Mouse (Mus musculus) cerebellum, adult 2 months (tissue): Measurements from ENCODE around the gene Rbm25. TPM values are rescaled to one million over a fixed set of nuclear protein-coding genes. Genes with fewer than 3 reads are reported as not detected.
"Not testable (repeated sequence)": the region's sequence is repeated elsewhere in the genome, so short reads cannot be mapped to it uniquely, and the experiment has no call there.

Experiments used
- DNase-seq, 2 experiments: peaks; one replicate each; pipeline ENCODE4 v3.0.0; 2021
- H3K27ac ChIP-seq: fragments of 200-500 bp; 2 replicates; pipeline ENCODE4 v1.5.1; 2012; ENCODE audit warnings: low read length, control low read depth, inconsistent platforms; ENCODE audit not compliant: insufficient read depth
- H3K27me3 ChIP-seq: fragments of 200-500 bp; 2 replicates; pipeline ENCODE4 v1.6.1; 2012; ENCODE audit warnings: inconsistent platforms, mild to moderate bottlenecking, low read length, moderate library complexity; ENCODE audit not compliant: control insufficient read depth, insufficient read depth
- H3K4me1 ChIP-seq: fragments of 200-500 bp; 2 replicates; pipeline ENCODE4 v1.6.1; 2011; ENCODE audit warnings: low read length; ENCODE audit not compliant: control insufficient read depth, insufficient read depth
- H3K4me3 ChIP-seq: fragments of 200-500 bp; replicated peaks from 2 replicates; pipeline ENCODE3; 2011; ENCODE audit warnings: mild to moderate bottlenecking, low read depth, low read length, control low read depth; ENCODE audit not compliant: insufficient read depth
- CTCF ChIP-seq: fragments of 200-500 bp; IDR thresholded peaks from 2 replicates; pipeline ENCODE4 v1.5.1; 2011; ENCODE audit warnings: low read depth, mild to moderate bottlenecking, control low read depth, low read length, moderate library complexity, borderline replicate concordance; ENCODE audit not compliant: insufficient read depth
- POLR2A ChIP-seq: fragments of 200-500 bp; IDR thresholded peaks from 2 replicates; pipeline ENCODE4 v1.6.1; 2011; ENCODE audit warnings: low read length, control low read depth, borderline replicate concordance; ENCODE audit not compliant: insufficient read depth
- WGBS: fragments of 180-500 bp; shearing (Covaris S2); methylation state at CpG from one replicate; pipeline ENCODE4 v1.1.7; 2018; 5-methylcytosine and 5-hydroxymethylcytosine counted together
- polyA plus RNA-seq: library from polyadenylated mRNA; depleted of rRNA; stranded (reverse); fragments of >200 nt; gene quantifications from 2 replicates; pipeline ENCODE4 v1.2.3, GENCODE M21; 2012

Rbm25 gene
- polyA plus RNA-seq, 1 experiment: 159 TPM

DNA sequence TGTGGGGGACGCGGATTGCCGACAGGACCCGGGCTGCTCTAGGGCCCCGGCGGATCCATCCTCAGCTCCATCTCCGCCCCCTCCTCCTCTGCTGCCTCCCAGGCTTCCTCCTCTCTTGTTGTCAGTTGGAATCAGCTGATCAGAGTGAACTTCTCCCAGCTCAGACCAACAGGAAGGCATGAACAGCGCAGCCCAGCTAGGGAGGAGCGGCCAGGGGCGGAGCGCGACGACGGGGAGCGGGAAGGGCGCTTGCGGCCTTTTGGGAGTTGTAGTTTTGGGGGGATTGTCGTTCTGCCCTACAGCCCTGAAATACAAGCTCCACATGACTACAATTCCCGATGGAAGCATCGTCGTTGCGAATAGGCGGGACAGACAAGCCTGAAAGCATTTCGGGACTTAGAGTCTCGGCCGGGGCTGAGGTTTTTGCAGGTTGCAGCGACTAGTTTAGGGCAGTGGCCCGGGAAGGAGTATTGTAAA is 34.0 kb upstream of the Rbm25 start, which contains the start of gene Zfyve1:
Zfyve1 (minus strand) TSS at position 198 of the 477 bp plus-strand sequence.
- WGBS: under 1% methylated on average over 28 of the region's 28 CpGs
- no peaks in the 10 kb centered on the region for H3K27me3 ChIP-seq
- no peaks in the 10 kb centered on the region; the same call in none of the 2 replicates for H3K4me1 ChIP-seq
- H3K4me3 ChIP-seq: peak within 1 kb of the TSS; percentile 74
- H3K27ac ChIP-seq: peak within 1 kb of the TSS; percentile 31; the same call in 1 of the 2 replicates
- no peak for TF ChIP-seq CTCF
- TF ChIP-seq POLR2A: peak; percentile 60; the same call in 1 of the 2 replicates
- DNase-seq: peak; percentile 91 to 96

DNA sequence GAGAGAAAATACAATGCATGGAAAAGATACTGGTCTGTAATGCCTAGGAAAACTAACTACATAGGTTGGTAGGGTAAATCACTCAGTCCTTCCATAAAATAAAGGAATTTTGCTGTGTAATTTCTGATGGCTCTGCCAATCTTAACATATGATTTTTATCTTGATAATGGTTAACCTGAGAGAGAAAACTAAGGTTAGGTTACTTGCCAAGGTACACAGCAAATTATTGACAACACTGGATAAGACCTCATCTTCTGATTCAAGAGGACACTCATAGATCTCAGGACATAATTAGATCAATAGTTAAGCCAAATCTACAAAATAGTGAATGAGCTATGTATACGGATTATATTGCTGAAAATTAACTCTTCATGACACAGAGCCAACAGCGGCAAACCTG is 33.2 kb upstream of the Rbm25 start:
- DNase-seq: no peak
- Histone ChIP-seq H3K27ac (no peak overlapping the region), H3K27me3 (no peaks in the 10 kb centered on the region), H3K4me1 (no peaks in the 10 kb centered on the region; the same call in none of the 2 replicates), H3K4me3 (no peak overlapping the region)
- no peak for TF ChIP-seq POLR2A
- TF ChIP-seq CTCF: no peak
- WGBS: 71% methylated on average over 2 of the region's 2 CpGs

DNA sequence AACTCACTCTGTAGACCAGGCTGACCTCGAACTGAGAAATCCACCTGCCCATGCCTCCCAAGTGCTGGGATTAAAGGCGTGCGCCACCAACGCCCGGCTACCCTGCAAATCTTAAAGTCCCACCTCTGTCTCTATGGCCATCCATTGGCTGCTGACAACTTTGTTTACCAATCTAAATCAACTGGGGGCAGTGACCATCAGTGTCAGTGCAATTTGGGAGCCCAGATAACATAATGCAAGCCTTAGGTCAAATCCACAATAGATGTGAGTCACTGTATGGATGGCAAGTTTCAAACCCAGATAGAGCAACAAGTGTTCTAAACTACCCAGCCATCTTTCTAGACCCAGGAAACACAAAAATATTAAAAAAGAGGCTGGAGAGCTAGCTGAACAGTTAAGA is 28.8 kb upstream of the Rbm25 start:
- H3K4me3 ChIP-seq: no peak overlapping the region
- DNase-seq: no peak
- H3K4me1 ChIP-seq: no peaks in the 10 kb centered on the region
- 95% methylated on average over 5 of the region's 5 CpGs for WGBS
- H3K27ac ChIP-seq: no peak overlapping the region
- TF ChIP-seq CTCF: no peak
- no peak for TF ChIP-seq POLR2A
- no peaks in the 10 kb centered on the region for H3K27me3 ChIP-seq

DNA sequence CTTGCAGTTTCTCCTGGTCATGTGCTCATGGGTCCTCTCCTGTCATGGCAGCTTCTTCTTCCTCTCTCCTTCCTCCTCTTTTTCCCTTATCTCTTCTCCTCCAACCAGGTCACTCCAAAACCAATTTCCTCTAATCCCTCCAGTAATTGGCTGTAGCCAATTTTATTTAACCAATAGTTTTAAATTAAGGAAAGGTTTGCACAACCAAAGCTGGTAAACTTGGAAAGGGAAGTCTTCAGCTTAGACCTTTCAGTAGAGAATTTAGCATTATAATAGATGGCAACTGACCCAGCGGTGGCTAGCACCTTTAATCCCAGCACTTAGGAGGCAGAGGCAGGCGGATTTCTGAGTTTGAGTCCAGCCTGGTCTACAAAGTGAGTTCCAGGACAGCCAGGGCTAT is 24.6 kb upstream of the Rbm25 start:
- not testable (repeated sequence) for H3K27me3 ChIP-seq, H3K27ac ChIP-seq, DNase-seq, H3K4me1 ChIP-seq, H3K4me3 ChIP-seq
- WGBS: 97% methylated on average over 2 of the region's 2 CpGs

DNA sequence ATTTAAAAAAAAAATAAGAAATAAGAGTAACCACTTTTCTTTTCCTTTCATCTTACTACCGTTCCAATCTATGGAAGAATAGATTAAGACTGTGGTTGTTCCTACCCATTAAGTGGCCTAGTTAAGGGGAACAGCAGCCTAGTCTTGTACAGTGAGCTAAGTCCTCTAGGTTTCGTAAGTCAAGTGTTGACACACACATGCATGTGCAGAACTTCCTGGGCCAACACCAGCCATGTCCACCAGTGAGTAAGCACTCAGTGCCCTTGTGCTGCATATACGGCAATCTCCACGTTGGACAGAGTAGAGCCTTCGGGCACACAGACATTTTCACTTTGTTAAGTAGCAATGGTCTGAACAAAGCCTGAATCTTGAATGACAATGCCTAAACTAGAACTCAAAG is 13.8 kb upstream of the Rbm25 start:
- WGBS: 94% methylated on average over 5 of the region's 5 CpGs
- Histone ChIP-seq H3K27me3 (no peaks in the 10 kb centered on the region), H3K4me1 (no peaks in the 10 kb centered on the region), H3K27ac (no peak overlapping the region), H3K4me3 (no peak overlapping the region)
- TF ChIP-seq POLR2A: no peak
- no peak for TF ChIP-seq CTCF
- DNase-seq: no peak

DNA sequence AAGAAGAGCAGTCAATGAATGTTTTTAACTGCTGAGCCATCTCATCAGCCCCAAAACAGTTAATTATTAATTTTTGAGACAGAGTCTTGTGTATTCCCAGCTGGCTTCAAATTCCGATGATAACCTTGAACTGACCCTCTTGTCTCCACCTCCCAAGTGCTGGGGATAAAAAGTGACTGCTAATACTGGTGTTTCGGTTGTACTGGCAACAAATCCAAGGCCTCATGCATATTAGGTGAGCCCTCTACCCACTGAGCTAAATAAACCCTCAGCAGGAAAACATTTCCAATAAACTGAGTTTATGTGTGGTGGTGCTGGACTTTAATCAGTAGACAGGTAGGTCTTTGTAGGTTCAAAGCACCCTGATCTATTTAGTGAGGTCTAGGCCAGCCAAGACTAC is 12.1 kb upstream of the Rbm25 start:
- Histone ChIP-seq H3K4me1 (no peaks in the 10 kb centered on the region), H3K4me3 (no peak overlapping the region), H3K27me3 (no peaks in the 10 kb centered on the region), H3K27ac (no peak overlapping the region)
- WGBS: 76% methylated on average over 2 of the region's 2 CpGs
- TF ChIP-seq CTCF (no peak), POLR2A (no peak)
- no peak for DNase-seq

DNA sequence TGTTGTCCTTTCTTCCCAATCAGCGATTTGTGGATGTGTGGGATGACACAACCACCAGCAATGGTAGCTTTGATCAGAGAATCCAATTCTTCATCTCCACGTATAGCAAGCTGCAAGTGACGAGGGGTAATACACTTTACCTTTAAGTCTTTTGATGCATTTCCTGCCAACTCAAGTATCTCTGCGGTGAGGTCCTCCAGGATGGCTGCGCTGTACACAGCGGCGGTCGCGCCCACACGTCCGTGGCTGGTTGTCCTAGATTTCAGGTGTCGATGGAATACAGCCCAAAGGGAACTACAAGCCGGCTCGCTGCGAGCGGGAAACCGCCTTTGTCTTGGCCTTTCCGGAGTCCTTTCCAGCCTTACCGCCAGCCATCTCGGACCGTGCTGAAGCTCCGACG is 10.3 kb upstream of the Rbm25 start:
- H3K4me1 ChIP-seq, H3K27ac ChIP-seq, H3K4me3 ChIP-seq, H3K27me3 ChIP-seq, DNase-seq: not testable (repeated sequence)
- WGBS: 77% methylated on average over 23 of the region's 23 CpGs

DNA sequence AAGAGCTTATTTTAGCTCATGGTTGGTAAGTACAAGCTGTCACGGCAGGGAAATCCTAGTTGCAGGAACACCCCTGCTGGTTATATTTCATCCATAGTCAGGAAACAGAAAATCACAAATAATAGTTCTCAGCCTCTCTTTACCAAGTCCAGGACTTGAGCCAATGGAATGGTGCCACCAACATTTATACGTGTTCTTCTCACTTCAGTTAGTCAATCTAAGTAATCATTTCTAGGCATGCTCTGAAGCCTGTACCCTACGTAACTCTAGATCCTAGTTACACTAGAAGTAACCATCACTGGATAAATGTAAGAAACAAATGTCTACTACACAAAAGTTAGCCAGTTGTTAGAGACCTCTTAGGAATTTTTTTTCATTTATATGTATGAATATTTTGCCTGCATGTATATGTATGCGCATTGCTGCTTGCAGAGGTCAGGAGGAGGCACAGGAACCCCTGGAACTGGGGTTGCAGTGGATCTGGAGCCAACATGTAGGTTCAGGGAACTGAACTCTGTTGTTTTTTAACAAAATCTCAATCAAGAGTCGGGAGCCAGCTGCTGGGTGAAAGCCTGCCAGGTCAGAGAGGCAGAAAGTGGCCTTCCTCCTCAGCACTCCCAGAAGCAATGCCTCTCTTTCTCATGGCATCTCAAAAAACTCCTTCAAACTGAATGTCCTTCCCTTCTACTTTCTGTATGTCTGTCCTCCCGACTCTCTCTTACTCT is 8.8 kb upstream of the Rbm25 start:
- DNase-seq: no peak
- Histone ChIP-seq H3K4me1 (no peaks in the 10 kb centered on the region), H3K27ac (no peak overlapping the region), H3K27me3 (no peaks in the 10 kb centered on the region), H3K4me3 (no peak overlapping the region)
- 54% methylated on average over 6 of the region's 6 CpGs for WGBS
- no peak for TF ChIP-seq CTCF
- TF ChIP-seq POLR2A: no peak

DNA sequence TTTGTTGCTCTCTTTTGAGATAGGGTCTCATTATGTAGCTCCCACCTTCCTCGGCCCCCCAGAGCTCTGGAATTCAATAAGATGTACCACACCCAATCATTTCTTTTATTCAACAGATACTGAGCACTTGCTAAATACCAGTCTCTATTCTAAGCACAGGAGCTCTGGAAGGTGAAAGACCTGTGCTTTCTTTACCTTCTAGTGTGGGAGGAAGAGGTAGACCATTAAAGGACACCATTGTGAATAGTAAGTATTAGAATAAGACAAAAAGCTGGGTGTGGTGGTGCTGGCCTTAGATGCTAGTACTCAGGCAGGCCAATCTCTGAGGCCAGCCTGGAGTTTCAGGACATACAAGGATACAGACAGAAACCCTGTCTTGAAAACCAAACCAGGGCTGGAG is 6.7 kb upstream of the Rbm25 start:
- DNase-seq: no peak
- TF ChIP-seq CTCF (no peak), POLR2A (no peak)
- 77% methylated on average over 1 of the region's 1 CpGs for WGBS
- no peaks in the 10 kb centered on the region for H3K4me1 ChIP-seq
- H3K27ac ChIP-seq: no peak overlapping the region
- no peak overlapping the region for H3K4me3 ChIP-seq
- H3K27me3 ChIP-seq: no peaks in the 10 kb centered on the region
